Mouse (Mus musculus) forebrain, embryonic 15.5 days (tissue): ENCODE data around the gene Frmd6. TPM values are rescaled to one million over a fixed set of nuclear protein-coding genes. Genes with fewer than 3 reads are reported as not detected.

Source experiments
- ATAC-seq: fragments of 200-750 bp; cut with Nextera tagmentation; replicated peaks from 2 replicates; pipeline ENCODE4 v1.8.0; 2017; ENCODE audit warnings: mild to moderate bottlenecking, moderate TSS enrichment, moderate library complexity
- H3K27ac ChIP-seq: fragments of 300-500 bp; sonication (generic); replicated peaks from 2 replicates; pipeline ENCODE4 v1.5.1; 2015; ENCODE audit warnings: mild to moderate bottlenecking, inconsistent platforms
- H3K27me3 ChIP-seq: fragments of 300-500 bp; sonication (generic); 2 replicates; pipeline ENCODE4 v1.6.1; 2015; ENCODE audit warnings: inconsistent platforms
- H3K36me3 ChIP-seq: fragments of 300-500 bp; sonication (generic); 2 replicates; pipeline ENCODE4 v1.6.1; 2015; ENCODE audit warnings: mild to moderate bottlenecking, inconsistent platforms
- H3K4me1 ChIP-seq: fragments of 300-500 bp; sonication (generic); 2 replicates; pipeline ENCODE4 v1.6.1; 2015; ENCODE audit warnings: inconsistent platforms
- H3K4me2 ChIP-seq: fragments of 300-500 bp; sonication (generic); replicated peaks from 2 replicates; pipeline ENCODE4 v1.6.1; 2015; ENCODE audit warnings: mild to moderate bottlenecking, inconsistent platforms
- H3K4me3 ChIP-seq: fragments of 300-500 bp; sonication (generic); 2 replicates; pipeline ENCODE4 v1.5.1; 2015; ENCODE audit warnings: mild to moderate bottlenecking, inconsistent platforms
- H3K9ac ChIP-seq: fragments of 300-500 bp; sonication (generic); replicated peaks from 2 replicates; pipeline ENCODE4 v1.6.1; 2015; ENCODE audit warnings: mild to moderate bottlenecking, inconsistent platforms
- H3K9me3 ChIP-seq: fragments of 300-500 bp; sonication (generic); 2 replicates; pipeline ENCODE4 v1.6.1; 2016; ENCODE audit warnings: inconsistent platforms
- WGBS: fragments of 180-500 bp; shearing (Covaris S2); methylation state at CpG from one replicate; pipeline ENCODE4 v1.1.7; 2015; ENCODE audit warnings: mixed read lengths; 5-methylcytosine and 5-hydroxymethylcytosine counted together
- polyA plus RNA-seq: library from polyadenylated mRNA; unstranded; fragments of >200 nt; fragmentation: Nextera tagmentation; extraction: Ambion mirVana; gene quantifications from 2 replicates; pipeline ENCODE4 v1.2.1, GENCODE M21; 2015

Frmd6 gene
- polyA plus RNA-seq, 1 experiment from 2014 or later: 11.9 TPM

GRCm38 (mm10) chr12:70834043-70834442 lies 8.7 kb downstream of the Frmd6 start:
- H3K36me3 ChIP-seq: no peaks in the 10 kb centered on the region
- ATAC-seq: no peak
- WGBS: 73% methylated on average over 4 of the region's 4 CpGs
- no peak overlapping the region for H3K9ac ChIP-seq
- no peaks in the 10 kb centered on the region for H3K9me3 ChIP-seq
- no peak overlapping the region for H3K27ac ChIP-seq
- no peaks in the 10 kb centered on the region for H3K27me3 ChIP-seq
- peaks cover 6% of the 10 kb centered on the region; the same call in 1 of the 2 replicates for H3K4me1 ChIP-seq
- no peak overlapping the region for H3K4me3 ChIP-seq
- H3K4me2 ChIP-seq: no peak overlapping the region

GRCm38 (mm10) chr12:70835004-70835403 lies 9.7 kb downstream of the Frmd6 start:
- H3K36me3 ChIP-seq: no peaks in the 10 kb centered on the region
- H3K4me2 ChIP-seq: no peak overlapping the region
- no peak for ATAC-seq
- peaks cover 6% of the 10 kb centered on the region; the same call in 1 of the 2 replicates for H3K4me1 ChIP-seq
- no peak overlapping the region for H3K9ac ChIP-seq
- no peak overlapping the region for H3K27ac ChIP-seq
- no peaks in the 10 kb centered on the region for H3K27me3 ChIP-seq
- H3K4me3 ChIP-seq: no peak overlapping the region
- WGBS: 72% methylated on average over 5 of the region's 5 CpGs
- no peaks in the 10 kb centered on the region for H3K9me3 ChIP-seq

- H3K27ac ChIP-seq: no peak overlapping the region
- H3K36me3 ChIP-seq: no peaks in the 10 kb centered on the region
- no peak overlapping the region for H3K4me3 ChIP-seq
- H3K27me3 ChIP-seq: no peaks in the 10 kb centered on the region
- ATAC-seq: no peak
- no peaks in the 10 kb centered on the region for H3K9me3 ChIP-seq
- 78% methylated on average over 12 of the region's 12 CpGs for WGBS
- no peak overlapping the region for H3K9ac ChIP-seq
- 0 out of 2 replicates have a peak, but pooled peaks cover 6% of the 10 kb centered on the region for H3K4me1 ChIP-seq
- no peak overlapping the region for H3K4me2 ChIP-seq
These were observed 12.5 kb downstream of the Frmd6 start for GRCm38 (mm10) chr12:70837792-70838321.

- Histone ChIP-seq H3K27me3 (no peaks in the 10 kb centered on the region), H3K4me3 (no peak overlapping the region), H3K4me1 (no peaks in the 10 kb centered on the region), H3K4me2 (no peak overlapping the region), H3K9ac (no peak overlapping the region), H3K9me3 (no peaks in the 10 kb centered on the region), H3K36me3 (no peaks in the 10 kb centered on the region), H3K27ac (no peak overlapping the region)
- WGBS: 92% methylated on average over 2 of the region's 2 CpGs
- no peak for ATAC-seq
These were observed 20.1 kb downstream of the Frmd6 start for GRCm38 (mm10) chr12:70845371-70845770.

- H3K9ac ChIP-seq: no peak overlapping the region
- no peaks in the 10 kb centered on the region for H3K9me3 ChIP-seq
- no peak overlapping the region for H3K4me3 ChIP-seq
- H3K27ac ChIP-seq: no peak overlapping the region
- no peak overlapping the region for H3K4me2 ChIP-seq
- no peak for ATAC-seq
- 92% methylated on average over 9 of the region's 9 CpGs for WGBS
- no peaks in the 10 kb centered on the region for H3K27me3 ChIP-seq
- H3K36me3 ChIP-seq: no peaks in the 10 kb centered on the region
- H3K4me1 ChIP-seq: no peaks in the 10 kb centered on the region
These were observed 23.7 kb downstream of the Frmd6 start for GRCm38 (mm10) chr12:70849024-70849423.

DNA sequence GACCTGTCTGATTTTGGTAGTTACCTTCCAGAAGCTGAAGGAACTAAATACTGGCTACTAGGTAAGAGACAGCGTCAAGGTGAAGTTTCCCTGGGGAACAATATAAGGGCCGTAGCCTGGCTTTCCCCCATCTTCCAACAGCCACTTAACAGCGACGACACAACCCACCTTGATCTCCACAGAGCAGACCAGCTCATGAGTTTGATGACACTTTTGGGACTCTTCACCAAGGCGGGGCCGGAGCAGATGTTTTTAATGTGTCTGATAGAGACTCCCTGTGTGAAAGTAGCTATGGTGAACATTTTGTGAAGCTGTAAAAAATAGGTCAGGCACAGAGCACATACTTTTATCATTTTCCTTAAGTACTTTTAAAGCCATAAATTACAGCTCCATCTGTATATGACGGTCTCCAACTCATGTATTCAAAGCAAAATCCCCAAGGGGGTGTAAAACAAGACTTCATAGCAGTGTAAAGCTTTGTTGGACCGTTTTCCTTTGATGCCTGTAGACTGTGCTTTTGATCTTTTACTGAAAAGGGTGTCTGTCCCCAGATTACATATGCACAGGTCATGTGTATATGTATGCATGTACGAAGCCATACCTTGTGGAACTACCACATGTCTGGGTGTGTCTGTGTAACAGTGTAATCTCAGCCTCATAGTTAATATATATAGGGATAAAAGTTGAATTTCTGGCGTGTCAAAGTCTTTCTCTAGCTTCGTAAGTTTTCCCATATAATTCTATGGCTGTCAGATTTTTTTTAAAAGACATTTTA lies 24.4 kb downstream of the Frmd6 start:
- no peaks in the 10 kb centered on the region for H3K9me3 ChIP-seq
- H3K4me1 ChIP-seq: no peaks in the 10 kb centered on the region
- 86% methylated on average over 11 of the region's 11 CpGs for WGBS
- no peak overlapping the region for H3K9ac ChIP-seq
- H3K4me2 ChIP-seq: no peak overlapping the region
- no peaks in the 10 kb centered on the region for H3K27me3 ChIP-seq
- no peak for ATAC-seq
- no peaks in the 10 kb centered on the region for H3K36me3 ChIP-seq
- no peak overlapping the region for H3K27ac ChIP-seq
- H3K4me3 ChIP-seq: no peak overlapping the region

DNA sequence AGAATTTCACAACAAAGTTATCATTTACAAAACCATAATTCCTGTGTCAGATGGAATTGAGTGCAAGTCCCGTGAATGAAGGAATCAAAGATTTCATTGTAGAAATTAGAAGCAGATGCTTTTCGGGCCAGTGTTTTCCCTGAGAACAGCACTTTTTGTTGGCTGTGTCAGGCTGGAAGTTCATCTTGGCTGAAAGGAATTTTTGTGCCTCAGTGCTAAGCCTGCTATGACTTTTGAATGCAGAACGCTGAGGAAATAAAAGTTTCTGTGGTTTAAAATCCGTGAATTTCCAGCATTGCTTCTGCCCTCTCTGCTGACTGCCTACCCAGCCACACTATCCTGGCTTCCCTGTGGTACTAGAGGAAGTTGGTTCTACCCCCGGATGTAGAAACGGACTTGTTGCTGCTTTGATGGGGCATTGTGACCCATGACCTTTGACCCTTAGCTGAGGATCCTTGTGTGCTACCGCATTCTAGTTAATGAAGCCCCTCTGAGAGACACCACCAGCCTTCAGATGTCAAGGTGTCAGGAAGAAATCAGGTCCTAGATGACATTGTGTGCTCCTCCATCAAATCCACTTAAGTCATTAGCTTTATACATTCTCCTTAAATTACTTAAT lies 26.1 kb downstream of the Frmd6 start:
- H3K4me1 ChIP-seq: no peaks in the 10 kb centered on the region
- WGBS: 47% methylated on average over 7 of the region's 7 CpGs
- no peak overlapping the region for H3K4me3 ChIP-seq
- no peak overlapping the region for H3K9ac ChIP-seq
- ATAC-seq: no peak
- H3K9me3 ChIP-seq: no peaks in the 10 kb centered on the region
- H3K4me2 ChIP-seq: no peak overlapping the region
- H3K27ac ChIP-seq: no peak overlapping the region
- no peaks in the 10 kb centered on the region for H3K27me3 ChIP-seq
- no peaks in the 10 kb centered on the region for H3K36me3 ChIP-seq

DNA sequence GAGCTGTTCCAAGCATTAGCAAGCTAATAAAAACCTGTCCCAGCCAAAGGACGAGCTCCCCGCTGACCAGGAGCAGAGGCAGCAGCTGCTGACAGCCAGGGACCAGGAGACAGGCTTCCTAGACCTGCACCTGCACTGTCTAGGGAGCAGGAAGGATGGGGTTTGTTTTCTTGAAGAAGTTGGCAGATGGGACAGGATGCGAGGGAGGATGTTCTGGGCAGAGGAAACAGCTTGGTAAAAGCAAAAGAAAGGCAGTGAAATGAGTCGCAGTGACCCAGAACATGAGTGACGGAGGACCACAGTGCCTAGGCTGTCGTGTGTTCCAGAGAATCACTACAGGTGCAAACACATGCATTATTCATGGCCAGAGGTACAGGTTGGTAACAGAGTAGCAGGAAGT lies 27.7 kb downstream of the Frmd6 start:
- Histone ChIP-seq H3K4me1 (no peaks in the 10 kb centered on the region), H3K4me2 (no peak overlapping the region), H3K27ac (no peak overlapping the region), H3K36me3 (no peaks in the 10 kb centered on the region), H3K9me3 (no peaks in the 10 kb centered on the region), H3K27me3 (no peaks in the 10 kb centered on the region), H3K4me3 (no peak overlapping the region), H3K9ac (no peak overlapping the region)
- WGBS: 61% methylated on average over 6 of the region's 6 CpGs
- no peak for ATAC-seq

DNA sequence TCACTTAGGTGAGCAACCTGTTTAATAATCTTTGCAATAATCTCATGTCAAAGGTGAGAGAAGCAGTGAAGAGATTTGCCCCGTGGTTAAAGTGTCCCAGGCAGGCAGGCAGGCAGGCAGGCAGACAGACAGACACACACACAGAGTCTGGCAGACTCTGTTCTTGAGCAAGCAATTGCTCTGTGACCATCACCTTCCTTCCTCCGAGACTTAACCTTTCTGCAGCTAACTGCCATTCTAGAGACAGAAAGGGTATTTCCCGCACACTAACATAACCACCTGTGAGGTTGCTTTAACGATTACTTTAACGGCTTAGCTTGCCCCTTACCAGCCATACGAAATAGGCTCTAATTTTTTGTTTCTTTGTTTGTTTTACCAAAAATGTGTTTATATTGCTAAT lies 30.4 kb downstream of the Frmd6 start:
- Histone ChIP-seq H3K9ac (no peak overlapping the region), H3K4me3 (no peak overlapping the region), H3K27me3 (no peaks in the 10 kb centered on the region), H3K9me3 (no peaks in the 10 kb centered on the region), H3K4me1 (no peaks in the 10 kb centered on the region), H3K4me2 (no peak overlapping the region), H3K27ac (no peak overlapping the region), H3K36me3 (no peaks in the 10 kb centered on the region)
- no peak for ATAC-seq
- 71% methylated on average over 6 of the region's 6 CpGs for WGBS

- no peaks in the 10 kb centered on the region for H3K4me1 ChIP-seq
- H3K36me3 ChIP-seq: no peaks in the 10 kb centered on the region
- H3K9me3 ChIP-seq: no peaks in the 10 kb centered on the region
- ATAC-seq: no peak
- no peak overlapping the region for H3K27ac ChIP-seq
- H3K9ac ChIP-seq: no peak overlapping the region
- no peak overlapping the region for H3K4me3 ChIP-seq
- no peaks in the 10 kb centered on the region for H3K27me3 ChIP-seq
- WGBS: 91% methylated on average over 4 of the region's 4 CpGs
- H3K4me2 ChIP-seq: no peak overlapping the region
These were observed 31.5 kb downstream of the Frmd6 start for GRCm38 (mm10) chr12:70856776-70857175.

DNA sequence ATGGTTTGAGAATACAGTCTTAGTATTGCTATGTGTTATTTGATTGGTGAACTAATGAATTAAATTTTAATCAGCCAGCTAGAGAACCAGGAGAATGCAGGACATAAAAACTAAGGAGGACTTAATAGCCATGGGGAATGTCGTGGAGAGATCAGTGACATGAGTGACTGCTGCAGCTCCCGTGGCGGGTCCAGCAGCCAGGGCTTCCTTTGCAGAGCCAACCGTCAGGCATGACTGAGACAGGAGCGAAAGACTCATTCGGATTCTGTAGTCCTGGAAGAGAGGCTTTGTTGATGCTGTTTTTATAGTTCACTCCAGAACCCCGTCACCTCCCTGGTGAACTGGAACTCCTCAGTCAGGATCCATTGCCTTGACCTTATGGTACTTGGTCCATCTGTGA lies 38.0 kb downstream of the Frmd6 start:
- H3K36me3 ChIP-seq: no peaks in the 10 kb centered on the region
- no peaks in the 10 kb centered on the region for H3K27me3 ChIP-seq
- no peak overlapping the region for H3K27ac ChIP-seq
- no peaks in the 10 kb centered on the region for H3K9me3 ChIP-seq
- H3K4me2 ChIP-seq: no peak overlapping the region
- H3K9ac ChIP-seq: no peak overlapping the region
- no peak overlapping the region for H3K4me3 ChIP-seq
- ATAC-seq: no peak
- peaks cover 3% of the 10 kb centered on the region; the same call in 1 of the 2 replicates for H3K4me1 ChIP-seq
- 74% methylated on average over 7 of the region's 7 CpGs for WGBS

- Histone ChIP-seq H3K4me3 (no peak overlapping the region), H3K4me1 (peaks cover 3% of the 10 kb centered on the region; the same call in 1 of the 2 replicates), H3K27me3 (no peaks in the 10 kb centered on the region), H3K9me3 (no peaks in the 10 kb centered on the region), H3K36me3 (no peaks in the 10 kb centered on the region), H3K27ac (no peak overlapping the region), H3K9ac (no peak overlapping the region), H3K4me2 (no peak overlapping the region)
- ATAC-seq: no peak
- WGBS: 20% methylated on average over 3 of the region's 3 CpGs
These were observed 42.5 kb downstream of the Frmd6 start for GRCm38 (mm10) chr12:70867780-70868179.
